Mouse (Mus musculus): ENCODE measurements around the gene Scn1b. TPM values are rescaled to one million over a fixed set of nuclear protein-coding genes. Genes with fewer than 3 reads are reported as not detected.

The Scn1b gene
- total and polyA plus RNA-seq, 2 experiments from 2014 or later = 26.7 to 29.8 TPM

DNA sequence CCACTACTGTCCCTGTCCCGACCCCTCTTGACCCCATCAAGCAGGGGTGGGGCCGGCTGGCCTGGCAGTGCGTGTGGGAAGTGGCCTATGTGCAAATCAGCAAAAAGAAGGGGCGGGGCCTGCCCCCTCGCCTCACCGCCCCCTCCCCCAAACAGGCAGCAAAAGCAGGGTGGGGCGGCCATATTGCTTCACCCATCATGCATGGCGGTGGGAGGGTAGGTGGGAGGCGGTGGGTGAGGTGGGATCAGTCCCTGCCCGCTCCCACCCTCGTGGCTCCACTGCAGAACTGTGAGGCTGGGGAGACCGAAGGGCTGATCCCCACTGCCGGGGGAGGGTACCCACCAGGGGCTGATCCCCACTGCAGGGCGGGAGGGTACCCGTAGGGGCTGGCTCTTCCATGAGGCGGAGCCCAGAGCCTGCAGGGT is 10.1 kb downstream of the Scn1b start:
- no peaks in the 10 kb centered on the region for H3K9me3 ChIP-seq (ENCODE audit: low read length)
- no peaks in the 10 kb centered on the region for H3K36me3 ChIP-seq (ENCODE audit: insufficient read depth)
- no peak for DNase-seq
- no peak overlapping the region for H3K4me3 ChIP-seq (ENCODE audit: low read depth, low read length)
- WGBS = 46% methylated on average over 15 of the region's 16 CpGs
- no peak overlapping the region for H3K4me2 ChIP-seq (ENCODE audit: low read depth)
- TF ChIP-seq CTCF (IDR thresholded peaks at IDR 0.05; ENCODE audit: low read depth) = no peak
- no peaks in the 10 kb centered on the region for H3K4me1 ChIP-seq (ENCODE audit: insufficient read depth)
- H3K27me3 ChIP-seq (ENCODE audit: insufficient read depth, low read length) = no peaks in the 10 kb centered on the region
- H3K9ac ChIP-seq = no peak overlapping the region
- ATAC-seq = no peak
- H3K27ac ChIP-seq (ENCODE audit: low read depth, low read length) = no peak overlapping the region

DNA sequence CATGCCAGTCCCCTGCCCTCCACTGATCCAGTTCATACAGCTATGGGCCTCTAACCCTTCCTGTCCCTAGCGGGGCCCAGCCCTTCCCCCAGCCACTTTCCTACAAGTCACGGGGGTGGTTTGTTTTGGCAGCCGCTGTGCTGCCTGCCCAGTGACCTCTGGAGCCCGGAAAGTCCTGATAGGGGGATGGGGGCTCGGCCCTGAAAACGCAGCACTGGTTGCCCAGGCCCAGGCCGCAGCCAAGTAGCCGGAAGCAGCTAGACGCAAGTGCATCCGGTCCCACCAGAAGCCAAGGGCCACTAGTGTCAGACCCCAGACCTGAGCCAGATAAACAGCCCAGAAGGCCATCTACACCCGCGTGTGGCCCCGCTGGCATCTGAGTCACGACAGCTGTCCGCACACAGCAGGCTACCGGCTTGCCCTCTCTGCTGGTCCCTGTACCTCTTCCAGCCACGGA is 11.2 kb downstream of the Scn1b start:
- 36% methylated on average over 17 of the region's 17 CpGs for WGBS
- ATAC-seq (no peak), DNase-seq (no peak)
- H3K36me3 ChIP-seq (ENCODE audit: insufficient read depth) = no peaks in the 10 kb centered on the region
- H3K4me1 ChIP-seq (ENCODE audit: insufficient read depth) = no peaks in the 10 kb centered on the region
- no peak for TF ChIP-seq CTCF (IDR thresholded peaks at IDR 0.05; ENCODE audit: low read depth)
- H3K4me2 ChIP-seq (ENCODE audit: low read depth) = no peak overlapping the region
- no peak overlapping the region for H3K27ac ChIP-seq (ENCODE audit: low read depth, low read length)
- no peaks in the 10 kb centered on the region for H3K9me3 ChIP-seq (ENCODE audit: low read length)
- H3K4me3 ChIP-seq (ENCODE audit: low read depth, low read length) = no peak overlapping the region
- no peaks in the 10 kb centered on the region for H3K27me3 ChIP-seq (ENCODE audit: insufficient read depth, low read length)
- H3K9ac ChIP-seq = no peak overlapping the region

DNA sequence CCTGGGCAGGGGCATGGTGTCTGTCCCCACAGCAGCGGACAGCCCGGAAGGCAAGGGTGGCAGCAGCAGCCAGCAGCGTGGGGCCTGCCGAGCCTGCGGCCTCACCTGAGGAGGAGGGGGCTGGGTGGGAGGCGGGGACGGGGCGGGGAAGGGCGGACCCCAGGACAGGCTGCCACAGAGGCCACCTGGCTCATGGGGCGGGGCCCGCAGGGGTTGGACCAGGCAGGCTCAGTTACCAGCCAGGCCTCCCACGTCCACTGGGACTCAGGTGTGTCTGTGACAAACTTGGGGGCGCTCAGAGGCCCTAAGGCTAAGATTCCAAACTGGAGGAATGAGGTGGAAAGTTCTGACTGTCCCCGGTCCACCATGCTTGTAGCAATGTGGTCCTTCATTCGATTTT is 11.6 kb downstream of the Scn1b start, which contains the start of gene Hpn:
Gene Hpn, minus strand, starts transcription at position 109 of the 400 bp plus-strand sequence.
- Histone ChIP-seq H3K27me3 (ENCODE audit: insufficient read depth, low read length) (no peaks in the 10 kb centered on the region), H3K4me1 (ENCODE audit: insufficient read depth) (no peaks in the 10 kb centered on the region), H3K27ac (ENCODE audit: low read depth, low read length) (no peak within 1 kb of the TSS), H3K4me3 (ENCODE audit: low read depth, low read length) (no peak within 1 kb of the TSS), H3K9ac (no peak within 1 kb of the TSS), H3K4me2 (ENCODE audit: low read depth) (no peak within 1 kb of the TSS), H3K36me3 (ENCODE audit: insufficient read depth) (no peaks in the 10 kb centered on the region), H3K9me3 (ENCODE audit: low read length) (no peaks in the 10 kb centered on the region)
- ATAC-seq (no peak), DNase-seq (no peak)
- no peak for TF ChIP-seq CTCF (IDR thresholded peaks at IDR 0.05; ENCODE audit: low read depth)
- 22% methylated on average over 15 of the region's 15 CpGs for WGBS

DNA sequence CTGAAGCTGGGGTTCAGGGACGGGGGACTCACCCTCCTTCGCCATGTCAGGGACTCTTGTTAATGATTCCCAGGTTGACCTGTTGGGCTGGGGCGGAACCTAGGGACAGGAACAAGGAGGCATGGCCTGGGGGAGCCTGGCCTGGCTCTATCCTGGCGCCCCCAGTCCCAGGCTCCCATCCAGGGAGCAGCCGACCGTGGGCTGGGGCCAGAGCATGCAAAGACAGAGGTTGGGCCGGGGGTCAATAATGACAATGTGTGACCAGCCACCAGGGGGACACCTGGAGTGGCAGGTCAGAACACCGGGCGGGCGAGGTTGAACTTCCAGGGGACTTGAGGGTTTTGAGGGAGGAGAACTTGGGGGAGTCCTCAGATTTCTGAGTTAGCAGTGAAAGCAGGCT is 12.2 kb downstream of the Scn1b start:
- H3K36me3 ChIP-seq (ENCODE audit: insufficient read depth) = no peaks in the 10 kb centered on the region
- peak; percentile 13; the same call in 1 of the 2 replicates for TF ChIP-seq CTCF (IDR thresholded peaks at IDR 0.05; ENCODE audit: low read depth)
- H3K27me3 ChIP-seq (ENCODE audit: insufficient read depth, low read length) = no peaks in the 10 kb centered on the region
- H3K27ac ChIP-seq (ENCODE audit: low read depth, low read length) = no peak overlapping the region
- H3K4me3 ChIP-seq (ENCODE audit: low read depth, low read length) = no peak overlapping the region
- DNase-seq = no peak
- no peak overlapping the region for H3K9ac ChIP-seq
- ATAC-seq = no peak
- H3K4me2 ChIP-seq (ENCODE audit: low read depth) = no peak overlapping the region
- H3K9me3 ChIP-seq (ENCODE audit: low read length) = no peaks in the 10 kb centered on the region
- no peaks in the 10 kb centered on the region for H3K4me1 ChIP-seq (ENCODE audit: insufficient read depth)
- WGBS = 53% methylated on average over 10 of the region's 10 CpGs

DNA sequence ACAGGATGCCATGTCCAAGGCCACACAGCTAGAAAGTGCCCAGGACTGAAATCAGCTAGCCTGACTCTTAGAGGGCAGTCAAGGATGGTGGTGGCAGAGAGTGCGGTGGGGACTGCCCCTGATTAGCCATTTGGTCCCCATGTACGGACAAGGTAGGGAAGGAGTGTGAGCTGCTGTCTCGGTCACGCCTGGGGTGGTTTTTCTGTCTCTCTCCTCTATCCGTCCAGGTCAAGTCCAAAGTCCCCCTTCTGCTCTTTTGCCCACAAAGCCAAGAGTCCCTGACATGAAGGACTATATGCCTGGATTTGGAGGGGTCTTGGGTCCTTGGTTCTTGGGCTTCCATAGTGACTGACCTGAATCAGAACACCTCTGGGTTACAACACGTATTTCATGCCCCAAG is 13.0 kb downstream of the Scn1b start:
- Histone ChIP-seq H3K9me3 (ENCODE audit: low read length) (no peaks in the 10 kb centered on the region), H3K4me1 (ENCODE audit: insufficient read depth) (no peaks in the 10 kb centered on the region), H3K4me3 (ENCODE audit: low read depth, low read length) (no peak overlapping the region), H3K9ac (no peak overlapping the region), H3K36me3 (ENCODE audit: insufficient read depth) (no peaks in the 10 kb centered on the region), H3K27ac (ENCODE audit: low read depth, low read length) (no peak overlapping the region), H3K4me2 (ENCODE audit: low read depth) (no peak overlapping the region), H3K27me3 (ENCODE audit: insufficient read depth, low read length) (no peaks in the 10 kb centered on the region)
- TF ChIP-seq CTCF (IDR thresholded peaks at IDR 0.05; ENCODE audit: low read depth) = no peak
- ATAC-seq = no peak
- no peak for DNase-seq
- 82% methylated on average over 6 of the region's 6 CpGs for WGBS

DNA sequence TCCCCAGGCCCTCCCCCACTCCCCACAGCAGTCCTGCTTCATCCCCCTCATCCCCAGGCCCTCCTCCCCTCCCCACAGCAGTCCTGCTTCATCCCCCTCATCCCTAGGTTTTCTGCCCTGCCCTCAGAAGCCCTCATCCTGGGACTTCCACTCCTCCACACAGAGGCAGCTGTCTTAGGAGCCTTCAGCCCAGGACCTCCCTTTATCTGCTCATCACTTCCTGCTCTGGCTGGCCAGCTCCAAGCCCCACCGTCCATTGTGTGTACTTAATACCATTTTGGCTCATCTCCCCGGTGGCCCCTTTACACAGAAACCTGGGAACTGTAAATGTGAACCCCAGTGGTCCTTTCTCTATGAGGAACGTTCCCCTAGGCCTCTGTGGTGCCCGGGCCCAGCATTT is 14.8 kb downstream of the Scn1b start:
- no peak overlapping the region for H3K4me3 ChIP-seq (ENCODE audit: low read depth, low read length)
- H3K36me3 ChIP-seq (ENCODE audit: insufficient read depth) = no peaks in the 10 kb centered on the region
- no peak for DNase-seq
- WGBS = 16% methylated on average over 4 of the region's 4 CpGs
- H3K27me3 ChIP-seq (ENCODE audit: insufficient read depth, low read length) = no peaks in the 10 kb centered on the region
- no peaks in the 10 kb centered on the region for H3K9me3 ChIP-seq (ENCODE audit: low read length)
- TF ChIP-seq CTCF (IDR thresholded peaks at IDR 0.05; ENCODE audit: low read depth) = no peak
- no peak overlapping the region for H3K27ac ChIP-seq (ENCODE audit: low read depth, low read length)
- H3K9ac ChIP-seq = no peak overlapping the region
- no peak overlapping the region for H3K4me2 ChIP-seq (ENCODE audit: low read depth)
- ATAC-seq = no peak
- H3K4me1 ChIP-seq (ENCODE audit: insufficient read depth) = no peaks in the 10 kb centered on the region

DNA sequence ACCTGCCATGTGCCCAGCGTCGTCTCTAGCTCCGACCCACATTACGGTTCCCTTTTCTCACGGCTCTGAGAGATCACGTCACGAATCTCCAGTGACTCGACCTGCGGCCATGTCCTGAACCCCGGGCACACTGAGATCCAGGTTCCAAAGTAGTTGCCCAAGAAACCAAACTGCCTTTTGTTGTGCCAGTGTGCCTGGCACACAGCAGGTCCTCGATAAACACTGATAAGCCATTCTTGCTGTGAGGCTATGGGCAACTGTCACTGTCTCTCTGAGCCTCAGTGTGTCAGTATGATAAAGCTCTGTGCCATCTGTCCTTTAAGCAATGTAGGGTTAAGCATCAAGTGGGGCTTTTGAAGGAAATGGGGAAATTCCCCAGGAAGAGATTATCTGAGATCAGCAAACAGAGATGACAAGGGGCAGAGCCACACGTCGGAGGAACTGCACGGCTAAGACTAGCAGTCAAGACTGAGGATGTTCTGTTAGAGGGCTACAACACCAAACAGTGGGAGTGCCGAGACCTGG is 15.9 kb downstream of the Scn1b start:
- H3K9me3 ChIP-seq (ENCODE audit: low read length) = no peaks in the 10 kb centered on the region
- 83% methylated on average over 15 of the region's 15 CpGs for WGBS
- H3K4me2 ChIP-seq (ENCODE audit: low read depth) = no peak overlapping the region
- H3K27ac ChIP-seq (ENCODE audit: low read depth, low read length) = no peak overlapping the region
- H3K4me1 ChIP-seq (ENCODE audit: insufficient read depth) = no peaks in the 10 kb centered on the region
- TF ChIP-seq CTCF (IDR thresholded peaks at IDR 0.05; ENCODE audit: low read depth) = no peak
- no peaks in the 10 kb centered on the region for H3K36me3 ChIP-seq (ENCODE audit: insufficient read depth)
- ATAC-seq (no peak), DNase-seq (no peak)
- H3K9ac ChIP-seq = no peak overlapping the region
- H3K27me3 ChIP-seq (ENCODE audit: insufficient read depth, low read length) = no peaks in the 10 kb centered on the region
- H3K4me3 ChIP-seq (ENCODE audit: low read depth, low read length) = no peak overlapping the region

All from forebrain, postnatal 0 days (tissue).